Mouse (Mus musculus) ovary, postnatal 14 days (tissue): Measurements from ENCODE around the gene Megf11.

Experiments used
- DNase-seq: peaks from one replicate; pipeline ENCODE4 v3.0.0; 2022; ENCODE audit warnings: low spot score

Gene Megf11

GRCm38 (mm10) chr9:64565915-64566314, 180.5 kb downstream of the Megf11 start:
- DNase-seq = no peak

- no peak for DNase-seq
These were observed 180.9 kb downstream of the Megf11 start for GRCm38 (mm10) chr9:64566376-64566775.

GRCm38 (mm10) chr9:64567482-64567881, 182.1 kb downstream of the Megf11 start:
- DNase-seq = no peak

GRCm38 (mm10) chr9:64568467-64569260, 183.2 kb downstream of the Megf11 start:
- no peak for DNase-seq

GRCm38 (mm10) chr9:64570448-64570847, 185.0 kb downstream of the Megf11 start:
- no peak for DNase-seq

- DNase-seq = no peak
These were observed 185.7 kb downstream of the Megf11 start for GRCm38 (mm10) chr9:64571091-64571490.

GRCm38 (mm10) chr9:64572629-64573190, 187.3 kb downstream of the Megf11 start:
- DNase-seq = no peak

GRCm38 (mm10) chr9:64575658-64576057, 190.2 kb downstream of the Megf11 start:
- no peak for DNase-seq

GRCm38 (mm10) chr9:64576143-64576878, 190.9 kb downstream of the Megf11 start:
- no peak for DNase-seq

- no peak for DNase-seq
These were observed 191.7 kb downstream of the Megf11 start for GRCm38 (mm10) chr9:64577156-64577555.

- no peak for DNase-seq
These were observed 192.6 kb downstream of the Megf11 start for GRCm38 (mm10) chr9:64578014-64578413.

- DNase-seq = no peak
These were observed 193.9 kb downstream of the Megf11 start for GRCm38 (mm10) chr9:64579306-64579705.

- no peak for DNase-seq
These were observed 200.9 kb downstream of the Megf11 start for GRCm38 (mm10) chr9:64586292-64586691.

GRCm38 (mm10) chr9:64587991-64588390, 202.6 kb downstream of the Megf11 start:
- DNase-seq = no peak

GRCm38 (mm10) chr9:64590634-64591041, 205.2 kb downstream of the Megf11 start:
- DNase-seq = no peak

GRCm38 (mm10) chr9:64591436-64591835, 206.0 kb downstream of the Megf11 start:
- no peak for DNase-seq

GRCm38 (mm10) chr9:64594442-64594841, 209.0 kb downstream of the Megf11 start:
- no peak for DNase-seq

- no peak for DNase-seq
These were observed 213.0 kb downstream of the Megf11 start for GRCm38 (mm10) chr9:64598427-64598826.

- no peak for DNase-seq
These were observed 215.3 kb downstream of the Megf11 start for GRCm38 (mm10) chr9:64600731-64601130.

- DNase-seq = no peak
These were observed 217.5 kb downstream of the Megf11 start for GRCm38 (mm10) chr9:64602895-64603294.

GRCm38 (mm10) chr9:64604217-64604711, 218.8 kb downstream of the Megf11 start:
- DNase-seq = no peak

- DNase-seq = no peak
These were observed 219.8 kb downstream of the Megf11 start for GRCm38 (mm10) chr9:64605077-64605714.
